Mouse (Mus musculus) naive thymus-derived CD4-positive, alpha-beta T cell, adult 2 months (primary cell): ENCODE measurements around the gene Kbtbd2.

ENCODE experiments used
- DNase-seq: peaks from one replicate; pipeline ENCODE4 v3.0.0-alpha.2; 2011; ENCODE audit warnings: low read depth

The Kbtbd2 gene

DNA sequence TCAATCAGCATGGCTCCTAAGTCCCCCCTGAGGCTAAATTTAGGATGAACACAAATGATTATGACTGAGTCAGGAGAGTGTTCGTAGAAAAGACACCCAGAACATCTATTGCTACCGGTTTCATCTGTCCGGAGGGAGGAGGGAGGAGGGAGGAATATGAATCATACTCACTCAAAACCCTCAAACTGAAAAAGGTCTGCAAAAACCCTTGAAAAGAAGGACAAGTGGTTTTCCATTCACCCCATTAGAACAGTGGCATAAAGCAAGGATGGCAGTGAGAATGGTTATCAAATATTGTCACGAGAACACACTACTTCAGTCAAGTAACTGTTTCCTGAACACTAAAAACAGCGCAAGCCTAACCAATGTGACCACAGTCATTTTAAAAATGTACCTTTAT lies 12.5 kb downstream of the Kbtbd2 start:
- no peak for DNase-seq

- DNase-seq, result no peak
Observed at GRCm38 (mm10) chr6:56783561-56784272, 13.9 kb downstream of the Kbtbd2 start.

- no peak for DNase-seq
Observed at GRCm38 (mm10) chr6:56779636-56780035, 18.0 kb downstream of the Kbtbd2 start.

DNA sequence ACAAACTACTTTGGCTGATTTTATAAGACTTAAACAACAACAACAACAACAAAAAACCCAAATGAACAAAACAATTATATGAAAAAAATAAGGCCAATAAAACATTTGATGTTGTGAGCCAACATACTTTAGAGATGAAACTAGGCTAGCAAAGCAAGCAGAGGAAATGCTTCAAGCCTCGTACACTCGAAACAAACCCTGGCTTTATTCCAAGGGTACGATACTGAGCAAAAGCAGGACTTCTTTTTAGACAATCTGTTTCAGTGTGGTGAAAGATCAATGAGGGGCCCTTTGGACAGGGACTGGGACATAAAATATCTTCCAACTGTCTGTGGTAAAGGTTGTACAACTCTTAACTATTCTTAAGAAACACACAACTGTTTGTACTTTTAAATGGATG lies 21.8 kb downstream of the Kbtbd2 start:
- DNase-seq, result no peak

DNA sequence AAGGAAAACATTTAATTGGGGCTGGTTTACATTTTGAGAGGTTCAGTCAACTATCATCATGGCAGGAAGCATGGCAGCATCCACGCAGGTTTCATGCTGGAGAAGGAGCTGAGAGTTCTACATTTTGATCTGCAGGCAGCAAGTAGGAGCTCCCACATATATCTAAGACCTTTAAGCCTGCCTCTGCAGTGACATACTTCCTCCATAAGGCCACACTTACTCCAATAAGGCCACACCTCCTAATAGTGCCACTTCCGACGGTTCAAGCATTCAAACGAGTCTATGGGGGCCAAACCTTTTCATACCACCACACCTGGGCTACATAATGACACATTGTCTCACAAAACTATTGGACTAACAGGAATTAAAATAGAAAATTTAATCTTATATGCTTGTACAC lies 31.9 kb downstream of the Kbtbd2 start:
- no peak for DNase-seq

DNA sequence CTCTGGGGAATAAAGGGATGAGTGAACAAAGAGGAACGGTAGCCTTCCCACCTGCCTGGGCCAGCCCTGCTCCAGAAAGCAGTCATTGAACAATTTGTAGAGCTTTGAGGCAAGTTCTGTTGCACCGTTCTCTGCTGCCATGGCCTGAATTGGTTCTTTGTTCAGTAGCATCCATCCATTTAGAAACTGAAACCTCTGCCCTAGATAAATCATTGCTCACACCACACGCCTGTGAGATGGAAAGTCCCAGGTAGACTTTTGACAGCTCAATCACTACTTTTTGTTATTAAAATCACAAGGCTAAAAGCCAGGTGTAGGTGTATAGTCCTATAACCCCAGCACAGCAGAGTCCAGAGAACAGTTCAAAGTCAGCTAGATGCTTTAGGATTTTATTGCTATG lies 32.3 kb downstream of the Kbtbd2 start:
- DNase-seq, result no peak

GRCm38 (mm10) chr6:56759324-56759723 lies 38.3 kb downstream of the Kbtbd2 start:
- DNase-seq, result no peak

- DNase-seq, result no peak
Observed at GRCm38 (mm10) chr6:56756117-56756516, 41.5 kb downstream of the Kbtbd2 start.

GRCm38 (mm10) chr6:56753719-56754118 lies 43.9 kb downstream of the Kbtbd2 start:
- no peak for DNase-seq

DNA sequence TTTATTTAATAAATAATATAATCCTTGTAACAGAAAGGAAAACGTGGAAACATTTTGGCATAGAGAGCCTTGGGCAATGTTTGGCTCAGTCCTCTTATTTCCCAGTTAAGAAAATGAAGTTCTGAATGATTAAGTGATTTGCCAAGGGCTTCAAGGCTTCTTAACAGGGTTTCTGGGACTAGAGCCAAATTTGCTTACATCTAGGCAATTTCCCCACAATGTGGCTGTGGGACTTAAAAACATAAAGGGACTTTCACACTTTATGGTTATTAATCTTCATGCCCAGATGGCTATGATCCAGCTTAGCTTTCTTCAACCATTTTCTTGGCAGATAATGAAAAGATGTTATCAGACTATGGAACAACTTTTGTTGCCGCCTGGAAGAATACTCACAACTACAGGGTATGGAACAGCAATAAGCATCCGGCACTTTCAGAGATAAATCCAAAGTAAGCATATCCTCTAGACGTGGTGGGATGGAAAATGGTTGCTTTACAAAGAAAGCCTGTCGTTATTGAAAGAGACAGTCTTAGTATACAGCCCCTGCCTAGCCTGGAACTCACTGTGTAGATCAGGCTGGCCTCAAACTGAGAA lies 51.6 kb downstream of the Kbtbd2 start:
- no peak for DNase-seq

GRCm38 (mm10) chr6:56732545-56732944 lies 65.1 kb downstream of the Kbtbd2 start:
- no peak for DNase-seq
